Mouse (Mus musculus) liver, embryonic 11.5 days (tissue): ENCODE results near the gene Foxn3. TPM values are rescaled to one million over a fixed set of nuclear protein-coding genes. Genes with fewer than 3 reads are reported as not detected.

Source experiments
- ATAC-seq: fragments of 200-750 bp; cut with Nextera tagmentation; replicated peaks from 2 replicates; pipeline ENCODE4 v1.8.0; 2017; ENCODE audit warnings: moderate number of reproducible peaks, mild to moderate bottlenecking, moderate TSS enrichment, moderate library complexity; ENCODE audit not compliant: low FRiP score
- DNase-seq: peaks from one replicate; pipeline ENCODE4 v3.0.0-alpha.2; 2017; ENCODE audit warnings: low spot score
- H3K27ac ChIP-seq: fragments of 300-500 bp; sonication (generic); 2 replicates; pipeline ENCODE4 v1.5.1; 2014; ENCODE audit warnings: mild to moderate bottlenecking, low read depth, low read length, control low read depth
- H3K27me3 ChIP-seq: fragments of 300-500 bp; sonication (generic); replicated peaks from 2 replicates; pipeline ENCODE4 v1.6.1; 2014; ENCODE audit warnings: low read length, mixed read lengths; ENCODE audit not compliant: control insufficient read depth, insufficient read depth
- H3K36me3 ChIP-seq: fragments of 300-500 bp; sonication (generic); 2 replicates; pipeline ENCODE4 v1.6.1; 2014; ENCODE audit warnings: mild to moderate bottlenecking, low read length, moderate library complexity, mixed read lengths; ENCODE audit not compliant: control insufficient read depth, insufficient read depth
- H3K4me1 ChIP-seq: fragments of 300-500 bp; sonication (generic); replicated peaks from 2 replicates; pipeline ENCODE4 v1.6.1; 2014; ENCODE audit warnings: low read length, mixed read lengths; ENCODE audit not compliant: control insufficient read depth, insufficient read depth
- H3K4me2 ChIP-seq: fragments of 300-500 bp; sonication (generic); 2 replicates; pipeline ENCODE4 v1.6.1; 2014; ENCODE audit warnings: mild to moderate bottlenecking, control low read depth, moderate library complexity
- H3K4me3 ChIP-seq: fragments of 300-500 bp; sonication (generic); 2 replicates; pipeline ENCODE4 v1.5.1; 2014; ENCODE audit warnings: low read depth, low read length, control low read depth
- H3K9ac ChIP-seq: fragments of 300-500 bp; sonication (generic); 2 replicates; pipeline ENCODE4 v1.6.1; 2014; ENCODE audit warnings: low read depth, low read length, control low read depth
- H3K9me3 ChIP-seq: fragments of 300-500 bp; sonication (generic); 2 replicates; pipeline ENCODE4 v1.6.1; 2016; ENCODE audit warnings: low read length, inconsistent platforms, mixed read lengths; ENCODE audit not compliant: control insufficient read depth
- WGBS: fragments of 180-500 bp; shearing (Covaris S2); extraction: QIAGEN DNeasy Blood & Tissue Kit; methylation state at CpG from one replicate; pipeline ENCODE4 v1.1.7; 2014; 5-methylcytosine and 5-hydroxymethylcytosine counted together
- polyA plus RNA-seq: library from polyadenylated mRNA; unstranded; fragments of >200 nt; fragmentation: Nextera tagmentation; extraction: Ambion mirVana; gene quantifications from 2 replicates; pipeline ENCODE4 v1.2.1, GENCODE M21; 2014

The Foxn3 gene
- polyA plus RNA-seq, 1 experiment from 2014 or later: 52.7 TPM

GRCm38 (mm10) chr12:99393867-99394630 is 169.3 kb downstream of the Foxn3 start:
- ATAC-seq: no peak
- peak overlapping the region; percentile 91 for H3K4me3 ChIP-seq
- whole genome bisulfite sequencing: 51% methylated on average over 11 of the region's 11 CpGs
- H3K27me3 ChIP-seq: no peaks in the 10 kb centered on the region
- no peak for DNase-seq
- peak overlapping the region; percentile 83 for H3K4me2 ChIP-seq
- no peaks in the 10 kb centered on the region for H3K36me3 ChIP-seq
- H3K9me3 ChIP-seq: no peaks in the 10 kb centered on the region
- H3K9ac ChIP-seq: peak overlapping the region; percentile 85; the same call in 1 of the 2 replicates
- no peak overlapping the region; the same call in 1 of the 2 replicates for H3K27ac ChIP-seq
- H3K4me1 ChIP-seq: peaks cover 22% of the 10 kb centered on the region

- ATAC-seq: peak; percentile 68
- H3K9ac ChIP-seq: peak overlapping the region; percentile 85
- H3K27me3 ChIP-seq: no peaks in the 10 kb centered on the region
- peaks cover 22% of the 10 kb centered on the region for H3K4me1 ChIP-seq
- under 1% methylated on average over 53 of the region's 71 CpGs for WGBS
- peak overlapping the region; percentile 91 for H3K27ac ChIP-seq
- peak overlapping the region; percentile 83 for H3K4me2 ChIP-seq
- 0 out of 2 replicates have a peak, but pooled peaks cover 2% of the 10 kb centered on the region for H3K36me3 ChIP-seq
- no peaks in the 10 kb centered on the region for H3K9me3 ChIP-seq
- peak overlapping the region; percentile 91 for H3K4me3 ChIP-seq
- peak; percentile 87 for DNase-seq
These were observed 170.2 kb downstream of the Foxn3 start for GRCm38 (mm10) chr12:99392944-99393866.

DNA sequence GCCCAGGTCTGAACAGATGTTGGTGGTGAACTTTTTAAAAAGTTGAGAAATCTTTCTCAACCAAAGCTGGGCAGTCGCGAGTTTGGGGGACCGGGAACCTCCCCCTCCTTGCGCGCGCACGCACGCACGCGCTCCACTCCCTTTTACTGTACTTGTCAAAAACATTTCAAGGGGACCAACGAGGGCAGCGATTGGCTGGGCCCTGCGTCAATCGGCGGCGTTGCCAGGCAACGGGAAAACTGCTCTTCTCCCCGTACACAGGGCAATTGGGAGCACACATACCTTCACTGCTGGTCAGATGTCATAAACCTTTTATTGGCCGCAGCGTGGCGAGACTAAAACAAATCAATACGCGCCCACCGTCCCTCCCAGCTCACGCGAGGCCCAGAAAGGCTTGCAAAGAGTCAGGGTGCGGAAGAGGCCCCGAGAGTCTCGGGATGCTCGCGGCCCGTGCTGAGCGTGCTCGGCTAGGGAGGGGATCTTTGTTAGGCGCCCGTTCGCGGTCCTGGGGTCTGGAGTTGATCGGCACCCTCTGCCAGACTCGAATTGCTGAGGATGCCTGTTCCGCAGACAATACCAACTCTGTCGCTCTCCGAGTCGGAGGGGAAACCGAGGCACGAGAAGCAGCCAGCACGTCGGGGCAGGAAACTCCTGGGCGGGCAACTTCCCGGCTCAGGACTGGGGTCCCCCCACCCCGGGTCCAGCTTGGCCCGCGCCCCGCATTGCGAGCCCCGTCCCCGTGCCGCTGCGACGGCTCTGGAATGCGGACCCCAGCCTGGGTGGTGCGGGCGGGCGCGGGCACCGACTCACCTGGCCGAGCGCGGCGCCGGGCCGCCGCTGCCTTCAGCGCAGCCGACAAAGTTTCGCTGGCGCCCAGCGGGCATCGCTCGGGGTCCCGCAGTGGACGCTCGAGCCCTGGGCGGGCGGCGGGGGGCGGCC is 171.2 kb downstream of the Foxn3 start:
- peak overlapping the region; percentile 91 for H3K27ac ChIP-seq
- WGBS: under 1% methylated on average over 87 of the region's 87 CpGs
- peak; percentile 91 for ATAC-seq
- peak overlapping the region; percentile 91 for H3K4me3 ChIP-seq
- no peaks in the 10 kb centered on the region for H3K27me3 ChIP-seq
- H3K9me3 ChIP-seq: no peaks in the 10 kb centered on the region
- peaks cover 22% of the 10 kb centered on the region for H3K4me1 ChIP-seq
- peak overlapping the region; percentile 85 for H3K9ac ChIP-seq
- peak overlapping the region; percentile 83 for H3K4me2 ChIP-seq
- H3K36me3 ChIP-seq: 0 out of 2 replicates have a peak, but pooled peaks cover 2% of the 10 kb centered on the region
- DNase-seq: peak; percentile 99

DNA sequence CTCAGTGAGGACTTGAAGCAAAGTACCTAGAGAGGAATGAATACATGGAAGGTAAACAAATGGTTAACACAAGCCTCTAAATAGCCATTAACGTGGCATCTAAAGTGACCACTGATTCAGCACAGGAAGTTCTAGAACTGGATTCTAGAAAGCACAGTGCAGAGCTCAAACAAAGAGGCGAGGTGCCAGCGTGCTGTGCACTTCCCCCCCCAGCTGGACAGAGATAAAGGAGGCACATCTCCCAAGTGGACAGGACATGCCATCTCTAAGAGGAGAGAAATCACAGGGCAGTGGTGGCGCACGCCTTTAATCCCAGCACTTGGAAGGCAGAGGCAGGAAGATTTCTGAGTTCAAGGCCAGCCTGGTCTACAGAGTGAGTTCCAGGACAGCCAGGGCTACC is 173.0 kb downstream of the Foxn3 start:
- Histone ChIP-seq H3K27ac (no peak overlapping the region), H3K4me2 (no peak overlapping the region), H3K27me3 (no peaks in the 10 kb centered on the region), H3K9me3 (no peaks in the 10 kb centered on the region), H3K36me3 (0 out of 2 replicates have a peak, but pooled peaks cover 2% of the 10 kb centered on the region), H3K9ac (no peak overlapping the region), H3K4me1 (peaks cover 26% of the 10 kb centered on the region), H3K4me3 (no peak overlapping the region)
- ATAC-seq: no peak
- WGBS: 71% methylated on average over 5 of the region's 5 CpGs
- no peak for DNase-seq

DNA sequence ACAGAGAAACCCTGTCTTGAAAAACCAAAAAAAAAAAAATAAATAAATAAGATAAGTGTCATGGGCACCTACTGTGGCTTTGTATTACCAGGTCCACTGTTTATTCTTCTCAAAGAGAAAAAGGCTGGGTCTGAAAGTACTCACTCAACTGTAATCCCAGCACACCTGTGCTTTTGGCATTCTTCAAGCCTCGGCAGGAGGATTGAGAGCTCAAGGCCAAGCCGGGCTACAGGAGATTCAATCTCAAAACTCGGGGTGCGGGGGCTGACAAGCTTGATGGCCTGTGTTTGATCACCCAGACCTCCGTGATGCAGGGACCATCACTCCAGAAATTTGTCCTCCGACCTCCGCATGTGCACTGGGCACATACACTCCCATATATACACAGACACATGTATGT is 174.1 kb downstream of the Foxn3 start:
- H3K36me3 ChIP-seq: 0 out of 2 replicates have a peak, but pooled peaks cover 2% of the 10 kb centered on the region
- H3K4me2 ChIP-seq: no peak overlapping the region
- no peak overlapping the region for H3K9ac ChIP-seq
- no peak overlapping the region for H3K4me3 ChIP-seq
- no peaks in the 10 kb centered on the region for H3K27me3 ChIP-seq
- H3K4me1 ChIP-seq: peaks cover 18% of the 10 kb centered on the region
- no peaks in the 10 kb centered on the region for H3K9me3 ChIP-seq
- 94% methylated on average over 7 of the region's 7 CpGs for WGBS
- no peak for ATAC-seq
- H3K27ac ChIP-seq: no peak overlapping the region
- DNase-seq: no peak

- peaks cover 6% of the 10 kb centered on the region; the same call in 1 of the 2 replicates for H3K36me3 ChIP-seq
- WGBS: 68% methylated on average over 17 of the region's 17 CpGs
- no peak for ATAC-seq
- no peak overlapping the region for H3K4me3 ChIP-seq
- no peak overlapping the region for H3K9ac ChIP-seq
- no peak for DNase-seq
- H3K9me3 ChIP-seq: no peaks in the 10 kb centered on the region
- no peak overlapping the region for H3K27ac ChIP-seq
- peaks cover 9% of the 10 kb centered on the region; the same call in 1 of the 2 replicates for H3K4me1 ChIP-seq
- H3K27me3 ChIP-seq: no peaks in the 10 kb centered on the region
- H3K4me2 ChIP-seq: no peak overlapping the region
These were observed 177.2 kb downstream of the Foxn3 start for GRCm38 (mm10) chr12:99385897-99386834.

- no peak overlapping the region for H3K27ac ChIP-seq
- H3K27me3 ChIP-seq: no peaks in the 10 kb centered on the region
- DNase-seq (no peak), ATAC-seq (no peak)
- H3K4me2 ChIP-seq: no peak overlapping the region
- H3K36me3 ChIP-seq: peaks cover 6% of the 10 kb centered on the region; the same call in 1 of the 2 replicates
- no peaks in the 10 kb centered on the region for H3K9me3 ChIP-seq
- H3K4me3 ChIP-seq: no peak overlapping the region
- H3K9ac ChIP-seq: no peak overlapping the region
- WGBS: 89% methylated on average over 4 of the region's 4 CpGs
- H3K4me1 ChIP-seq: 0 out of 2 replicates have a peak, but pooled peaks cover 4% of the 10 kb centered on the region
These were observed 178.3 kb downstream of the Foxn3 start for GRCm38 (mm10) chr12:99385073-99385472.
